Mouse (Mus musculus) right cerebral cortex, postnatal 4 days (tissue): ENCODE results near the gene A730071L15Rik.

Experiments
- DNase-seq: peaks from one replicate; pipeline ENCODE4 v3.0.0-alpha.2; 2022

Gene A730071L15Rik

GRCm38 (mm10) chr11:6199410-6200086, at the start of gene A730071L15Rik:
A730071L15Rik (plus strand) TSS chr11:6200029.
- DNase-seq, result no peak

GRCm38 (mm10) chr11:6152864-6153263, 47.0 kb upstream of the A730071L15Rik start:
- no peak for DNase-seq

- no peak for DNase-seq
Observed at GRCm38 (mm10) chr11:6154211-6154701, 45.6 kb upstream of the A730071L15Rik start.

- DNase-seq, result no peak
Observed at GRCm38 (mm10) chr11:6156651-6157050, 43.2 kb upstream of the A730071L15Rik start.

GRCm38 (mm10) chr11:6157119-6157518, 42.7 kb upstream of the A730071L15Rik start:
- no peak for DNase-seq

- DNase-seq, result no peak
Observed at GRCm38 (mm10) chr11:6158515-6158914, 41.3 kb upstream of the A730071L15Rik start.

- DNase-seq, result no peak
Observed at GRCm38 (mm10) chr11:6159704-6160275, 40.0 kb upstream of the A730071L15Rik start.

- no peak for DNase-seq
Observed at GRCm38 (mm10) chr11:6160663-6161271, 39.1 kb upstream of the A730071L15Rik start.

- no peak for DNase-seq
Observed at GRCm38 (mm10) chr11:6161549-6161948, 38.3 kb upstream of the A730071L15Rik start.

- no peak for DNase-seq
Observed at GRCm38 (mm10) chr11:6163062-6163461, 36.8 kb upstream of the A730071L15Rik start.

GRCm38 (mm10) chr11:6163706-6164105, 36.1 kb upstream of the A730071L15Rik start:
- DNase-seq, result no peak

- no peak for DNase-seq
Observed at GRCm38 (mm10) chr11:6164781-6165180, 35.0 kb upstream of the A730071L15Rik start.

- no peak for DNase-seq
Observed at GRCm38 (mm10) chr11:6165391-6166081, 34.3 kb upstream of the A730071L15Rik start.

- DNase-seq, result no peak
Observed at GRCm38 (mm10) chr11:6166351-6166750, 33.5 kb upstream of the A730071L15Rik start.

- DNase-seq, result no peak
Observed at GRCm38 (mm10) chr11:6169041-6169663, 30.7 kb upstream of the A730071L15Rik start.

- DNase-seq, result no peak
Observed at GRCm38 (mm10) chr11:6174719-6175118, 25.1 kb upstream of the A730071L15Rik start.

- DNase-seq, result no peak
Observed at GRCm38 (mm10) chr11:6175506-6175905, 24.3 kb upstream of the A730071L15Rik start.

- no peak for DNase-seq
Observed at GRCm38 (mm10) chr11:6177781-6178420, 21.9 kb upstream of the A730071L15Rik start.

GRCm38 (mm10) chr11:6178673-6179166, 21.1 kb upstream of the A730071L15Rik start:
- DNase-seq, result no peak

- no peak for DNase-seq
Observed at GRCm38 (mm10) chr11:6179194-6179593, 20.6 kb upstream of the A730071L15Rik start.

GRCm38 (mm10) chr11:6180811-6181399, 18.9 kb upstream of the A730071L15Rik start:
- DNase-seq, result no peak

- no peak for DNase-seq
Observed at GRCm38 (mm10) chr11:6183246-6183645, 16.6 kb upstream of the A730071L15Rik start.
